Mouse (Mus musculus): ENCODE data around the gene Nkx2-4. TPM values are rescaled to one million over a fixed set of nuclear protein-coding genes. Genes with fewer than 3 reads are reported as not detected.
A peak's percentile ranks its signal among the peaks of the same experiment; 100 is the strongest.

The Nkx2-4 gene
- not detected in 2 replicates for polyA plus RNA-seq (2014; fragmentation: Nextera tagmentation; extraction: Ambion mirVana)

GRCm38 (mm10) chr2:147085072-147085870 is at the start of gene Nkx2-4:
TSS of gene Nkx2-4 (minus strand) at chr2:147085445.
- Histone ChIP-seq H3K27me3 (ENCODE audit: control insufficient read depth, insufficient read depth, low read length) (peaks cover 62% of the 10 kb centered on the region), H3K4me3 (ENCODE audit: low read depth, low read length) (peak within 1 kb of the TSS; percentile 13), H3K4me2 (ENCODE audit: low read depth, low read length) (peak within 1 kb of the TSS; percentile 40; the same call in 1 of the 2 replicates), H3K36me3 (ENCODE audit: control insufficient read depth, insufficient read depth, low read length) (no peaks in the 10 kb centered on the region), H3K9me3 (ENCODE audit: control insufficient read depth, low read length) (no peaks in the 10 kb centered on the region), H3K9ac (replicated peaks; ENCODE audit: low read depth, low read length) (no peak within 1 kb of the TSS), H3K27ac (ENCODE audit: low read depth, low read length) (no peak within 1 kb of the TSS), H3K4me1 (ENCODE audit: control insufficient read depth, insufficient read depth, low read length) (0 out of 2 replicates have a peak, but pooled peaks cover 7% of the 10 kb centered on the region)
- WGBS: 2% methylated on average over 57 of the region's 82 CpGs
- ATAC-seq (ENCODE audit: low read depth): peak; percentile 18; the same call in 1 of the 2 replicates

- H3K9me3 ChIP-seq (ENCODE audit: control insufficient read depth, low read length): no peaks in the 10 kb centered on the region
- no peak overlapping the region for H3K4me2 ChIP-seq (ENCODE audit: low read depth, low read length)
- no peak overlapping the region for H3K9ac ChIP-seq (replicated peaks; ENCODE audit: low read depth, low read length)
- no peaks in the 10 kb centered on the region for H3K36me3 ChIP-seq (ENCODE audit: control insufficient read depth, insufficient read depth, low read length)
- no peaks in the 10 kb centered on the region for H3K27me3 ChIP-seq (ENCODE audit: control insufficient read depth, insufficient read depth, low read length)
- no peak overlapping the region for H3K4me3 ChIP-seq (ENCODE audit: low read depth, low read length)
- H3K27ac ChIP-seq (ENCODE audit: low read depth, low read length): no peak overlapping the region
- 87% methylated on average over 6 of the region's 6 CpGs for WGBS
- H3K4me1 ChIP-seq (ENCODE audit: control insufficient read depth, insufficient read depth, low read length): no peaks in the 10 kb centered on the region
- no peak for ATAC-seq (ENCODE audit: low read depth)
Measured at GRCm38 (mm10) chr2:147127366-147127765, 42.1 kb upstream of the Nkx2-4 start.

- no peak for ATAC-seq (ENCODE audit: low read depth)
- Histone ChIP-seq H3K27me3 (ENCODE audit: control insufficient read depth, insufficient read depth, low read length) (no peaks in the 10 kb centered on the region), H3K27ac (ENCODE audit: low read depth, low read length) (no peak overlapping the region), H3K4me2 (ENCODE audit: low read depth, low read length) (no peak overlapping the region), H3K36me3 (ENCODE audit: control insufficient read depth, insufficient read depth, low read length) (no peaks in the 10 kb centered on the region), H3K4me3 (ENCODE audit: low read depth, low read length) (no peak overlapping the region), H3K4me1 (ENCODE audit: control insufficient read depth, insufficient read depth, low read length) (no peaks in the 10 kb centered on the region), H3K9me3 (ENCODE audit: control insufficient read depth, low read length) (no peaks in the 10 kb centered on the region), H3K9ac (replicated peaks; ENCODE audit: low read depth, low read length) (no peak overlapping the region)
- 87% methylated on average over 1 of the region's 1 CpGs for WGBS
Measured at GRCm38 (mm10) chr2:147119736-147120135, 34.5 kb upstream of the Nkx2-4 start.

- 13% methylated on average over 5 of the region's 5 CpGs for WGBS
- H3K36me3 ChIP-seq (ENCODE audit: control insufficient read depth, insufficient read depth, low read length): no peaks in the 10 kb centered on the region
- H3K9me3 ChIP-seq (ENCODE audit: control insufficient read depth, low read length): no peaks in the 10 kb centered on the region
- H3K4me1 ChIP-seq (ENCODE audit: control insufficient read depth, insufficient read depth, low read length): 0 out of 2 replicates have a peak, but pooled peaks cover 7% of the 10 kb centered on the region
- peaks cover 52% of the 10 kb centered on the region for H3K27me3 ChIP-seq (ENCODE audit: control insufficient read depth, insufficient read depth, low read length)
- no peak overlapping the region for H3K4me2 ChIP-seq (ENCODE audit: low read depth, low read length)
- no peak overlapping the region for H3K27ac ChIP-seq (ENCODE audit: low read depth, low read length)
- H3K4me3 ChIP-seq (ENCODE audit: low read depth, low read length): no peak overlapping the region
- no peak overlapping the region for H3K9ac ChIP-seq (replicated peaks; ENCODE audit: low read depth, low read length)
- no peak for ATAC-seq (ENCODE audit: low read depth)
Measured at GRCm38 (mm10) chr2:147086441-147086840, 1.2 kb upstream of the Nkx2-4 start.

- no peak overlapping the region for H3K4me3 ChIP-seq (ENCODE audit: low read depth, low read length)
- H3K9ac ChIP-seq (replicated peaks; ENCODE audit: low read depth, low read length): no peak overlapping the region
- 0 out of 2 replicates have a peak, but pooled peaks cover 7% of the 10 kb centered on the region for H3K4me1 ChIP-seq (ENCODE audit: control insufficient read depth, insufficient read depth, low read length)
- H3K27me3 ChIP-seq (ENCODE audit: control insufficient read depth, insufficient read depth, low read length): peaks cover 58% of the 10 kb centered on the region
- no peaks in the 10 kb centered on the region for H3K36me3 ChIP-seq (ENCODE audit: control insufficient read depth, insufficient read depth, low read length)
- no peak overlapping the region for H3K27ac ChIP-seq (ENCODE audit: low read depth, low read length)
- ATAC-seq (ENCODE audit: low read depth): no peak
- H3K4me2 ChIP-seq (ENCODE audit: low read depth, low read length): no peak overlapping the region
- 5% methylated on average over 6 of the region's 6 CpGs for WGBS
- H3K9me3 ChIP-seq (ENCODE audit: control insufficient read depth, low read length): no peaks in the 10 kb centered on the region
Measured at GRCm38 (mm10) chr2:147085937-147086336, 692 bp upstream of the Nkx2-4 start.

- no peak overlapping the region for H3K9ac ChIP-seq (replicated peaks; ENCODE audit: low read depth, low read length)
- H3K27ac ChIP-seq (ENCODE audit: low read depth, low read length): no peak overlapping the region
Measured at GRCm38 (mm10) chr2:147084366-147085071, 726 bp downstream of the Nkx2-4 start.

GRCm38 (mm10) chr2:147083471-147084365 is 1.5 kb downstream of the Nkx2-4 start:
- Histone ChIP-seq H3K4me3 (ENCODE audit: low read depth, low read length) (no peak overlapping the region; the same call in 1 of the 2 replicates), H3K27ac (ENCODE audit: low read depth, low read length) (no peak overlapping the region), H3K4me2 (ENCODE audit: low read depth, low read length) (no peak overlapping the region), H3K27me3 (ENCODE audit: control insufficient read depth, insufficient read depth, low read length) (peaks cover 66% of the 10 kb centered on the region), H3K4me1 (ENCODE audit: control insufficient read depth, insufficient read depth, low read length) (0 out of 2 replicates have a peak, but pooled peaks cover 7% of the 10 kb centered on the region), H3K9ac (replicated peaks; ENCODE audit: low read depth, low read length) (no peak overlapping the region), H3K36me3 (ENCODE audit: control insufficient read depth, insufficient read depth, low read length) (no peaks in the 10 kb centered on the region), H3K9me3 (ENCODE audit: control insufficient read depth, low read length) (no peaks in the 10 kb centered on the region)
- peak; percentile 52 for ATAC-seq (ENCODE audit: low read depth)
- under 1% methylated on average over 67 of the region's 72 CpGs for WGBS

More at GRCm38 (mm10) chr2:147084366-147085071, 726 bp downstream of the Nkx2-4 start:
- 2% methylated on average over 101 of the region's 106 CpGs for WGBS
- no peaks in the 10 kb centered on the region for H3K36me3 ChIP-seq (ENCODE audit: control insufficient read depth, insufficient read depth, low read length)
- no peaks in the 10 kb centered on the region for H3K9me3 ChIP-seq (ENCODE audit: control insufficient read depth, low read length)
- H3K4me1 ChIP-seq (ENCODE audit: control insufficient read depth, insufficient read depth, low read length): 0 out of 2 replicates have a peak, but pooled peaks cover 7% of the 10 kb centered on the region
- H3K4me3 ChIP-seq (ENCODE audit: low read depth, low read length): peak overlapping the region; percentile 13
- peaks cover 61% of the 10 kb centered on the region for H3K27me3 ChIP-seq (ENCODE audit: control insufficient read depth, insufficient read depth, low read length)
- peak overlapping the region; percentile 40; the same call in 1 of the 2 replicates for H3K4me2 ChIP-seq (ENCODE audit: low read depth, low read length)
- ATAC-seq (ENCODE audit: low read depth): peak; percentile 67

- 63% methylated on average over 4 of the region's 4 CpGs for WGBS
- Histone ChIP-seq H3K4me1 (ENCODE audit: control insufficient read depth, insufficient read depth, low read length) (0 out of 2 replicates have a peak, but pooled peaks cover 7% of the 10 kb centered on the region), H3K36me3 (ENCODE audit: control insufficient read depth, insufficient read depth, low read length) (no peaks in the 10 kb centered on the region), H3K27ac (ENCODE audit: low read depth, low read length) (no peak overlapping the region), H3K4me3 (ENCODE audit: low read depth, low read length) (no peak overlapping the region), H3K9ac (replicated peaks; ENCODE audit: low read depth, low read length) (no peak overlapping the region), H3K4me2 (ENCODE audit: low read depth, low read length) (no peak overlapping the region), H3K9me3 (ENCODE audit: control insufficient read depth, low read length) (no peaks in the 10 kb centered on the region), H3K27me3 (ENCODE audit: control insufficient read depth, insufficient read depth, low read length) (peaks cover 59% of the 10 kb centered on the region)
- no peak for ATAC-seq (ENCODE audit: low read depth)
Measured at GRCm38 (mm10) chr2:147082391-147082790, 2.9 kb downstream of the Nkx2-4 start.
